Mouse (Mus musculus) CD8-positive naive resting alpha-beta T cell, adult 57 days (primary cell): ENCODE measurements around the gene Fgr. TPM values are rescaled to one million over a fixed set of nuclear protein-coding genes. Genes with fewer than 3 reads are reported as not detected.

ENCODE experiments used
- total RNA-seq: library from RNA; stranded (reverse); gene quantifications from one replicate; pipeline ENCODE4 v1.2.4, GENCODE M21; 2023

Fgr gene
- total RNA-seq, result 5.6 TPM

GRCm38 (mm10) chr4:132973814-132974398 lies at the start of gene Fgr:
Fgr (plus strand) TSS chr4:132974095.

GRCm38 (mm10) chr4:133011028-133011820 lies 37.3 kb downstream of the Fgr start, which contains the start of gene Ahdc1:
Ahdc1 (plus strand) TSS chr4:133011260.

Other genes with a start within 250 kb of the Fgr start
- 2.5 TPM for gene Xkr8, start 241.5 kb upstream of the Fgr start, total RNA-seq
- not detected for gene Smpdl3b, start 216.8 kb upstream of the Fgr start, total RNA-seq
- 48.1 TPM for gene Rpa2, start 205.8 kb upstream of the Fgr start, total RNA-seq
- 11.8 TPM for gene Themis2, start 177.7 kb upstream of the Fgr start, total RNA-seq
- 45.5 TPM for gene Ppp1r8, start 130.9 kb upstream of the Fgr start, total RNA-seq
- 15.4 TPM for gene Stx12, start 89.6 kb upstream of the Fgr start, total RNA-seq
- 25.2 TPM for gene Fam76a, start 51.5 kb upstream of the Fgr start, total RNA-seq
- gene Ahdc1, start 37.2 kb downstream of the Fgr start, total RNA-seq, result 75.6 TPM
- 231 TPM for gene Wasf2, start 156.4 kb downstream of the Fgr start, total RNA-seq
- gene Cd164l2, start 238.0 kb downstream of the Fgr start, total RNA-seq, result not detected
- gene Gpr3, start 238.4 kb downstream of the Fgr start, total RNA-seq, result not detected